Mouse (Mus musculus) B cell, adult 67 days (primary cell): ENCODE measurements around the gene Cir1. TPM values are rescaled to one million over a fixed set of nuclear protein-coding genes. Genes with fewer than 3 reads are reported as not detected.

Experiments used
- total RNA-seq, 2 experiments: library from RNA; stranded (reverse); gene quantifications; 4 replicates each; pipeline ENCODE4 v1.2.4; 2023

Gene Cir1
- 10 to 100 TPM; 26.8 to 30.2 TPM for total RNA-seq

GRCm38 (mm10) chr2:73312152-73313116 is at the start of gene Cir1, which contains the start of gene Scrn3:
Cir1 (minus strand) TSS chr2:73312701.
Scrn3 (plus strand) TSS chr2:73312601.

GRCm38 (mm10) chr2:73271459-73272161 is 40.9 kb downstream of the Cir1 start, which contains the start of gene Sp9:
Sp9 (plus strand) TSS chr2:73271925.

Other genes starting within 250 kb of the Cir1 start
- gene Ola1, start 93.8 kb downstream of the Cir1 start, total RNA-seq = 10 to 100 TPM; 33.0 to 40.5 TPM
- not detected for gene Sp9, start 40.8 kb downstream of the Cir1 start, total RNA-seq
- 1 to 10 TPM; 2.9 to 4.6 TPM for gene Scrn3, start 100 bp downstream of the Cir1 start, total RNA-seq
- 10 to 100 TPM; 20.7 to 28.8 TPM for gene Gpr155, start 73.9 kb upstream of the Cir1 start, total RNA-seq
- gene Wipf1, start 217.0 kb upstream of the Cir1 start, total RNA-seq = 100 to 1,000 TPM; 210 to 228 TPM